Mouse (Mus musculus) liver, postnatal 0 days (tissue): ENCODE data around the gene Tmod1. TPM values are rescaled to one million over a fixed set of nuclear protein-coding genes. Genes with fewer than 3 reads are reported as not detected.
A peak's percentile ranks its signal among the peaks of the same experiment; 100 is the strongest.

Experiments
- ATAC-seq: fragments of 200-750 bp; cut with Nextera tagmentation; 2 replicates; pipeline ENCODE4 v1.8.0; 2017; ENCODE audit warnings: mild to moderate bottlenecking, moderate library complexity
- DNase-seq: peaks from one replicate; pipeline ENCODE4 v3.0.0-alpha.2; 2016
- H3K27ac ChIP-seq: fragments of 300-500 bp; sonication (generic); 2 replicates; pipeline ENCODE4 v1.5.1; 2014; ENCODE audit warnings: antibody characterized with exemption, moderate library complexity, mild to moderate bottlenecking, low read depth
- H3K27me3 ChIP-seq: fragments of 300-500 bp; sonication (generic); 2 replicates; pipeline ENCODE4 v1.6.1; 2014; ENCODE audit warnings: low read length, control low read depth, mixed read lengths; ENCODE audit not compliant: insufficient read depth
- H3K36me3 ChIP-seq: fragments of 300-500 bp; sonication (generic); replicated peaks from 2 replicates; pipeline ENCODE4 v1.6.1; 2014; ENCODE audit warnings: mild to moderate bottlenecking, control low read depth, low read length, moderate library complexity, mixed read lengths; ENCODE audit not compliant: insufficient read depth
- H3K4me1 ChIP-seq: fragments of 300-500 bp; sonication (generic); 2 replicates; pipeline ENCODE4 v1.6.1; 2014; ENCODE audit warnings: antibody characterized with exemption, mild to moderate bottlenecking, control low read depth; ENCODE audit not compliant: insufficient read depth
- H3K4me2 ChIP-seq: fragments of 300-500 bp; sonication (generic); 2 replicates; pipeline ENCODE4 v1.6.1; 2014; ENCODE audit warnings: low read depth, mild to moderate bottlenecking, low read length, moderate library complexity, mixed read lengths
- H3K4me3 ChIP-seq: fragments of 300-500 bp; sonication (generic); 2 replicates; pipeline ENCODE4 v1.5.1; 2014; ENCODE audit warnings: low read depth, low read length
- H3K9ac ChIP-seq: fragments of 300-500 bp; sonication (generic); replicated peaks from 2 replicates; pipeline ENCODE4 v1.6.1; 2014; ENCODE audit warnings: mild to moderate bottlenecking, moderate library complexity
- H3K9me3 ChIP-seq: fragments of 300-500 bp; sonication (generic); 2 replicates; pipeline ENCODE4 v1.6.1; 2016; ENCODE audit warnings: mild to moderate bottlenecking, control low read depth, low read length, mixed read lengths
- CTCF ChIP-seq: sonication (generic); IDR thresholded peaks from 2 replicates; pipeline ENCODE4 v1.5.1; 2016; ENCODE audit warnings: antibody characterized with exemption, low read depth
- EP300 ChIP-seq: IDR thresholded peaks from 2 replicates; pipeline ENCODE4 v1.6.1; 2016; ENCODE audit warnings: antibody characterized with exemption, low read depth, mild to moderate bottlenecking
- WGBS: fragments of 180-500 bp; shearing (Covaris S2); extraction: QIAGEN DNeasy Blood & Tissue Kit; methylation state at CpG from one replicate; pipeline ENCODE4 v1.1.7; 2014; ENCODE audit not compliant: insufficient replicate concordance; 5-methylcytosine and 5-hydroxymethylcytosine counted together
- polyA plus RNA-seq: library from polyadenylated mRNA; unstranded; fragments of >200 nt; fragmentation: Nextera tagmentation; extraction: Ambion mirVana; gene quantifications from 2 replicates; pipeline ENCODE4 v1.2.1, GENCODE M21; 2015

Tmod1 gene
- polyA plus RNA-seq, 1 experiment from 2014 or later: 13.9 TPM

DNA sequence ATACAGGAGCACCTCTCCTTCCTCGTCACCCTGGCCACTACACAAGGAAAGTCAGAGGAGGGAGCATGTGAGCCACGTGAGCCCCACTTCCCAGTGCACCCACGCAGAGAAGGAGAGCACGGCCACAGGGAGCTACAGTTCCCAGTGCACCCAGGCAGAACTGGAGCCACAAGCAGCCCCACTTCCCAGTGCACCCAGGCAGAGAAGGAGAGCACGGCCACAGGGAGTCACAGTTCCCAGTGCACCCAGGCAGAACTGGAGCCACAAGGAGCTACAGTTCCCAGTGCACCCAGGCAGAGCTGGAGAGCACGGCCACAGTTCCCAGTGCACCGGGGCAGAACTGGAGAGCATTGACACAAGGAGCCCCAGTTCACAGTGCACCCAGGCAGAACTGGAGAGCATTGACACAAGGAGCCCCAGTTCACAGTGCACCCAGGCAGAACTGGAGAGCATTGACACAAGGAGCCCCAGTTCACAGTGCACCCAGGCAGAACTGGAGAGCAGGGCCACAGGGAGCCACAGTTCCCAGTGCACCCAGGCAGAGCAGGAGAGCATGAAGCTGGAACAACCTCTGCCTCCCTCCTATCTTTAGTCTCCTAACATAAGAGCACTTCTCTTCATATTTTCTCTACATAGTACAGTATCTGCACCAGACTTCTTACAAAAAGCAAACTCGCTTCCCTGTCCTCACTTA, 90.7 kb downstream of the Tmod1 start:
- ATAC-seq (no peak), DNase-seq (no peak)
- Histone ChIP-seq H3K36me3 (peaks cover 56% of the 10 kb centered on the region), H3K27me3 (no peaks in the 10 kb centered on the region), H3K4me1 (no peaks in the 10 kb centered on the region), H3K4me3 (no peak overlapping the region), H3K9me3 (no peaks in the 10 kb centered on the region), H3K9ac (no peak overlapping the region), H3K4me2 (no peak overlapping the region), H3K27ac (no peak overlapping the region)
- TF ChIP-seq EP300 (no peak), CTCF (no peak)
- WGBS: 76% methylated on average over 8 of the region's 8 CpGs

DNA sequence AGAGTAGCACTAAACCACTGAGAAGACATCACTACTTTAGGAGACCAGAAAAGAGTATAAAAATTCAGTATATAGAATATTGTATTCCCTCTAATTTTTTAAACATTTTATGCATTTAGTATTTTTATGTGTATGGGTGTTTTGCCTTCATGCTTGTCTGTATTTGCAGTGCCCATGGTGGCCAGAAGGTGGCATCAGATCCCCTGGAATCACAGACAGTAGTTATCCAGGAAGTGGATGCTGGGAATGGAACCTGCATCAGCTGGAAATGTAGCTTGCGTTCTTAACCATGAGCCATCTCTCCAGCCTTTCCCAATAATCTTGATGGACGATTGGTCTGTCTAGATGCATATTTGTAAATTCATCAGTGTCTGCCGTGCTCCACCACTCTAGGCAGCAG, 91.5 kb downstream of the Tmod1 start:
- Histone ChIP-seq H3K27me3 (no peaks in the 10 kb centered on the region), H3K4me2 (no peak overlapping the region), H3K9ac (no peak overlapping the region), H3K27ac (no peak overlapping the region), H3K4me1 (no peaks in the 10 kb centered on the region), H3K36me3 (peaks cover 54% of the 10 kb centered on the region), H3K4me3 (no peak overlapping the region), H3K9me3 (no peaks in the 10 kb centered on the region)
- 74% methylated on average over 3 of the region's 3 CpGs for WGBS
- ATAC-seq: no peak
- no peak for TF ChIP-seq EP300
- peak; percentile 85 for TF ChIP-seq CTCF
- DNase-seq: peak; percentile 77

DNA sequence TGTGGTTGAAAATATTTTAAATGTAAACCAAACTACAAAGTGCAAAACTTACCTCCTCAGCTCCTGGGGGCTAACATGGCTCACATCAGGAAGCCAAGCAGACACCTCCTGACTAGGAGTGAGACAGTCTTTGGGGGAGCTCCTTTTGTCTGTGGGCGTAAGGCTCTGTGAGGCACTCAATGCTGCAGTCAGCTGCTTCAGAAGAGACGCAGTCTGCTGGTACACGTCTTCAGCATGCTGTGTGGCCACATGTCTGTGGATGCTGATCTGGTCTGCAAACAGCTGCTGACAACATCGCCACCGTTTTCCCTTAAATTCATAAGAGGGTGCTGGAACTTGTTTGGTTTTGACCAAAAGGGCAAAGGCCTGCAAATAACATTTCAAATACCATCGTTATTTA, 93.1 kb downstream of the Tmod1 start:
- peaks cover 44% of the 10 kb centered on the region for H3K36me3 ChIP-seq
- DNase-seq: no peak

DNA sequence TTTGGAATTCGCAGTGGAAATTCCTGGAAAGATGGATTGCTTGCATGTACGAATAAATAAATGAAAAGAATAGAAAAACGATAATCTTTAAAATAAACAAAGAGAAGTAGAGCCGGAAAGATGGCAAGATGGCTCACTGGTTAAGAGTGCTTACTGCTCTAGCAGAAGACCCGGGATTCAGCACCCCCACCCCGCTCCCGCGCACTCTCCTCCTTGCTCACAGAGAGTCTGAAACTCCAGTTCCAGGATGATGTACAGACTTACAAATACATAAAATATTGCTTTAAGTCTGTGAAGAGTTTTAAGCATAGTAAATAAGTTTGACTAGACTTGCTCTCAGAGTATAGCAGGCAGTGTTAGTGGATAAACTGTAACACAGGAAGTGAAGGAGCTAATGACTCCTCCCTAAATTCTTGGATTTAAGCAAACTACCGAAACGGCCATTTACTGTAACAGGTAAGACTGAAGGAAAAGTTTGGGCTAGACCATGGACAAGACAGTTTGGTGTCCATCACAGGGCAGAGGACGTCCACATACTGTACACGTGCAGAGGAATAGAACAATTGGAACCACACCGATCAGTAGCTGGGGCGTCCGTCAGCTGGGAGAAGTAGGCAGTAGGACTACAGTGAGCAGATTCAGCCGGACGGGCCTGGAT, 99.0 kb downstream of the Tmod1 start:
- TF ChIP-seq CTCF: 0 out of 2 replicates have a peak, but pooled peaks have one; percentile 2
- TF ChIP-seq EP300: no peak
- ATAC-seq: peak; percentile 45
- peak overlapping the region; percentile 90 for H3K9ac ChIP-seq
- peaks cover 24% of the 10 kb centered on the region for H3K4me1 ChIP-seq
- H3K27me3 ChIP-seq: no peaks in the 10 kb centered on the region
- H3K4me3 ChIP-seq: peak overlapping the region; percentile 90
- H3K27ac ChIP-seq: peak overlapping the region; percentile 91
- peaks cover 14% of the 10 kb centered on the region for H3K36me3 ChIP-seq
- no peaks in the 10 kb centered on the region for H3K9me3 ChIP-seq
- H3K4me2 ChIP-seq: peak overlapping the region; percentile 97
- DNase-seq: no peak
- 8% methylated on average over 17 of the region's 17 CpGs for WGBS

More for the DNA sequence above, 93.1 kb downstream of the Tmod1 start:
- no peak for TF ChIP-seq EP300
- H3K9ac ChIP-seq: no peak overlapping the region
- no peak overlapping the region for H3K27ac ChIP-seq
- no peaks in the 10 kb centered on the region for H3K27me3 ChIP-seq
- H3K4me1 ChIP-seq: peaks cover under 1% of the 10 kb centered on the region; the same call in 1 of the 2 replicates
- H3K4me3 ChIP-seq: no peak overlapping the region
- no peak for ATAC-seq
- no peak overlapping the region for H3K4me2 ChIP-seq
- WGBS: 82% methylated on average over 6 of the region's 6 CpGs
- H3K9me3 ChIP-seq: no peaks in the 10 kb centered on the region

DNA sequence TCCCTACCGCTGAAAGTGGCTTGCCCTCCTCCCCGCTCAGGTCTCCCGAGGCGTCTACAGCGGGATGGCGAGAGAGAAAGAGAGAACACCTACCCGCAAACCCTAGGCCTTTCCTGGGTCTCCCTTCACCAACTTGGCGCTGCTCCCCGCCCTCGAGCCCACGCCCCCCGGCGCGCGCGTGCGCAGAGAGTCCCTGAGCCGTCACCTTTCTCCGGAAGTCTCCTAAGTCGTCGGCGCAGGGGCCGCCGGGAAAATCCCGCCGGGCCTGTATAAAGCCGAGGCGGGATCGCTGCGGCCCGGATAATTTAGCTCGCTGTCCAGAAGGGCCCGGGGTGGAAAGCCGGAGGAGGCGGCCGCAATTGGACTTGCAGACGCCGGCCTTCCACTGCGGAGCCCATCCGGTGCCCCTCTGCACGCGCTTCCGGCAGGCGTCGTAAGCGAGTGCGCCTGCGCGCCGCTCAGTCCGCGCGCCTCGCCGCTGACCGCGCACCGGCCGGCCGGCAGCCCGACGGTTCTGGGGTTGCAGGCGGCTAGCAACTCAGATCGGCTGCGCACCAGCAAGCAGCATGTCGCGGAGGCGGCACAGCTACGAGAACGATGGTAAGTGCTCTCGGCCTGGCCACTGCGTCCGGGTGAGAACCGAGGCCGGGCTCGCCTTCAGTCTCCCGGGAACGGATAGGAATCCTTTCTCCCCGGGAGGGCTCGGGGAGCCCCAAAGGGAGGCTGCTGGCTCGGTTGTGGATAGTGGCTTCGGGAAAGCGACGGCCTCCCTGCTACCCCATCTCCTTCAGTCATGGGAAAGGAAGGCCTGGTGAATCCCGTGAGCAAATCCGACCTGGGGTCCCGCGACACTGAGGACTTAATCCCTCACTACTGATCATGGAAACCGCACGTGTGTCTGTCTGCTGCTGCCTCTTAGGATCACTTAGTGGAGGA, 99.8 kb downstream of the Tmod1 start, which contains the start of the genes Ncbp1 and Tstd2:
TSS of gene Ncbp1 (plus strand) at position 327 of the 936 bp plus-strand sequence.
TSS of gene Tstd2 (minus strand) at position 408 of the 936 bp plus-strand sequence.
- peaks cover 9% of the 10 kb centered on the region for H3K36me3 ChIP-seq
- no peaks in the 10 kb centered on the region for H3K9me3 ChIP-seq
- peak within 1 kb of the TSS; percentile 97 for H3K4me2 ChIP-seq
- peak within 1 kb of the TSS; percentile 90 for H3K9ac ChIP-seq
- DNase-seq (peak; percentile 95), ATAC-seq (peak; percentile 91)
- H3K27me3 ChIP-seq: no peaks in the 10 kb centered on the region
- WGBS: under 1% methylated on average over 86 of the region's 90 CpGs
- no peak; the same call in 1 of the 2 replicates for TF ChIP-seq EP300
- peak within 1 kb of the TSS; percentile 90 for H3K4me3 ChIP-seq
- H3K27ac ChIP-seq: peak within 1 kb of the TSS; percentile 91
- H3K4me1 ChIP-seq: peaks cover 24% of the 10 kb centered on the region
